Mouse (Mus musculus) CH12.LX (cell line): ENCODE data around the gene Rab29. TPM values are rescaled to one million over a fixed set of nuclear protein-coding genes. Genes with fewer than 3 reads are reported as not detected.

Experiments used
- DNase-seq: peaks from one replicate; pipeline ENCODE4 v3.0.0-alpha.2; 2013; ENCODE audit errors: extremely low read depth
- H3K27ac ChIP-seq: 2 replicates; pipeline ENCODE4 v1.5.1; 2012; ENCODE audit warnings: low read depth, mild to moderate bottlenecking, control low read depth, moderate library complexity; ENCODE audit not compliant: insufficient read depth
- H3K27me3 ChIP-seq: replicated peaks from 2 replicates; pipeline ENCODE3; 2012; ENCODE audit warnings: inconsistent platforms
- H3K36me3 ChIP-seq, 2 experiments: replicated peaks in 1 of 2; 2 replicates each; pipeline versions ENCODE3 to v1.6.1; 2012; ENCODE audit warnings: inconsistent platforms in 1 of 2, low read length in 1 of 2, mild to moderate bottlenecking in 1 of 2, mixed read lengths in 1 of 2, moderate library complexity in 1 of 2; ENCODE audit not compliant: control insufficient read depth in 1 of 2, insufficient read depth in 1 of 2
- H3K4me1 ChIP-seq, 2 experiments: 2 replicates each; pipeline ENCODE4 v1.6.1; 2012; ENCODE audit warnings: inconsistent platforms in 1 of 2, moderate library complexity in 1 of 2; ENCODE audit not compliant: insufficient read depth in 2 of 2, control insufficient read depth in 1 of 2
- H3K4me2 ChIP-seq: 2 replicates; pipeline ENCODE4 v1.6.1; 2012; ENCODE audit warnings: low read depth, mild to moderate bottlenecking, control low read depth; ENCODE audit not compliant: poor library complexity, insufficient read depth, severe bottlenecking
- H3K4me3 ChIP-seq, 3 experiments: fragments of 150-350 bp in 1 of 3; sonication (generic) in 1 of 3; replicated peaks in 1 of 3; 2 replicates each; pipeline versions ENCODE3 to v1.5.1; 2011 to 2012; ENCODE audit warnings: low read depth in 2 of 3, low read length in 2 of 3, mild to moderate bottlenecking in 2 of 3, moderate library complexity in 2 of 3, control low read depth in 1 of 3, improper control_type of control experiment in 1 of 3, inconsistent platforms in 1 of 3, mixed read lengths in 1 of 3; ENCODE audit not compliant: poor library complexity in 1 of 3
- H3K79me2 ChIP-seq: replicated peaks from 2 replicates; pipeline ENCODE4 v1.6.1; 2012; ENCODE audit warnings: mild to moderate bottlenecking, moderate library complexity; ENCODE audit not compliant: control insufficient read depth, poor library complexity, insufficient read depth, severe bottlenecking; ENCODE audit errors: extremely low read depth
- H3K9ac ChIP-seq: 2 replicates; pipeline ENCODE4 v1.6.1; 2012; ENCODE audit warnings: low read depth, mild to moderate bottlenecking, control low read depth, moderate library complexity; ENCODE audit not compliant: insufficient read depth
- H3K9me3 ChIP-seq: replicated peaks from 2 replicates; pipeline ENCODE3; 2012; ENCODE audit warnings: low read length, inconsistent platforms, mixed read lengths
- CHD1 ChIP-seq: IDR thresholded peaks from 2 replicates; pipeline ENCODE4 v1.6.1; 2012; ENCODE audit warnings: low read depth, low read length, improper control_type of control experiment, inconsistent platforms
- CTCF ChIP-seq, 2 experiments: IDR thresholded peaks in 1 of 2; conservative IDR thresholded peaks in 1 of 2; 2 replicates each; pipeline ENCODE4 v1.5.1; 2011 to 2012; ENCODE audit warnings: low read depth in 2 of 2, low read length in 2 of 2, improper control_type of control experiment in 1 of 2, inconsistent platforms in 1 of 2, mild to moderate bottlenecking in 1 of 2, moderate library complexity in 1 of 2
- E2F4 ChIP-seq: IDR thresholded peaks from 2 replicates; pipeline ENCODE4 v1.6.1; 2011; ENCODE audit warnings: low read depth, low read length, improper control_type of control experiment; ENCODE audit not compliant: insufficient replicate concordance
- ELF1 ChIP-seq: IDR thresholded peaks from 2 replicates; pipeline ENCODE4 v1.6.1; 2014; ENCODE audit warnings: low read depth, mild to moderate bottlenecking, inconsistent platforms, low read length, improper control_type of control experiment
- EP300 ChIP-seq: IDR thresholded peaks from 2 replicates; pipeline ENCODE4 v1.6.1; 2011; ENCODE audit warnings: low read length, improper control_type of control experiment
- GABPA ChIP-seq: IDR thresholded peaks from 2 replicates; pipeline ENCODE4 v1.6.1; 2012; ENCODE audit warnings: low read depth, low read length, improper control_type of control experiment, inconsistent platforms; ENCODE audit not compliant: insufficient replicate concordance
- HCFC1 ChIP-seq: IDR thresholded peaks from 2 replicates; pipeline ENCODE4 v1.6.1; 2012; ENCODE audit warnings: low read depth, mild to moderate bottlenecking, inconsistent platforms, low read length, improper control_type of control experiment
- JUN ChIP-seq: IDR thresholded peaks from 2 replicates; pipeline ENCODE4 v1.6.1; 2011; ENCODE audit warnings: low read depth, mild to moderate bottlenecking, low read length, improper control_type of control experiment, moderate library complexity; ENCODE audit not compliant: insufficient read depth
- KAT2A ChIP-seq: IDR thresholded peaks from 2 replicates; pipeline ENCODE4 v1.6.1; 2012; ENCODE audit warnings: low read length, improper control_type of control experiment, inconsistent platforms; ENCODE audit not compliant: insufficient replicate concordance
- MAZ ChIP-seq: IDR thresholded peaks from 2 replicates; pipeline ENCODE4 v1.6.1; 2012; ENCODE audit warnings: low read depth, mild to moderate bottlenecking, inconsistent platforms, low read length, improper control_type of control experiment, moderate library complexity
- MEF2A ChIP-seq: IDR thresholded peaks from 2 replicates; pipeline ENCODE4 v1.6.1; 2014; ENCODE audit warnings: low read depth, mild to moderate bottlenecking, inconsistent platforms, low read length, improper control_type of control experiment, borderline replicate concordance
- MYC ChIP-seq: IDR thresholded peaks from 2 replicates; pipeline ENCODE4 v1.6.1; 2011; ENCODE audit warnings: low read depth, mild to moderate bottlenecking, improper control_type of control experiment, low read length
- NELFE ChIP-seq: IDR thresholded peaks from 2 replicates; pipeline ENCODE4 v1.6.1; 2011; ENCODE audit warnings: low read depth, low read length, improper control_type of control experiment
- POLR2A ChIP-seq: IDR thresholded peaks from 2 replicates; pipeline ENCODE4 v1.6.1; 2011; ENCODE audit warnings: low read depth, mild to moderate bottlenecking, improper control_type of control experiment, low read length
- RAD21 ChIP-seq: IDR thresholded peaks from 2 replicates; pipeline ENCODE4 v1.6.1; 2011; ENCODE audit warnings: low read depth, mild to moderate bottlenecking, low read length, improper control_type of control experiment, moderate library complexity
- RCOR1 ChIP-seq: conservative IDR thresholded peaks from 2 replicates; pipeline ENCODE4 v1.6.1; 2012; ENCODE audit warnings: low read depth, mild to moderate bottlenecking, inconsistent platforms, low read length, improper control_type of control experiment
- SIN3A ChIP-seq: IDR thresholded peaks from 2 replicates; pipeline ENCODE4 v1.6.1; 2012; ENCODE audit warnings: low read length, improper control_type of control experiment, inconsistent platforms
- SMC3 ChIP-seq: IDR thresholded peaks from 2 replicates; pipeline ENCODE4 v1.6.1; 2011; ENCODE audit warnings: low read depth, low read length, improper control_type of control experiment
- TBP ChIP-seq: conservative IDR thresholded peaks from 2 replicates; pipeline ENCODE4 v1.6.1; 2011; ENCODE audit warnings: low read depth, low read length, improper control_type of control experiment
- UBTF ChIP-seq: IDR thresholded peaks from 2 replicates; pipeline ENCODE4 v1.6.1; 2012; ENCODE audit warnings: low read depth, mild to moderate bottlenecking, inconsistent platforms, low read length, improper control_type of control experiment, moderate library complexity
- USF2 ChIP-seq: conservative IDR thresholded peaks from 2 replicates; pipeline ENCODE4 v1.6.1; 2011; ENCODE audit warnings: low read depth, low read length, improper control_type of control experiment
- ZC3H11A ChIP-seq: IDR thresholded peaks from 2 replicates; pipeline ENCODE4 v1.6.1; 2012; ENCODE audit warnings: low read depth, mild to moderate bottlenecking, inconsistent platforms, low read length, improper control_type of control experiment
- ZMIZ1 ChIP-seq: IDR thresholded peaks from 2 replicates; pipeline ENCODE4 v1.6.1; 2012; ENCODE audit warnings: low read depth, mild to moderate bottlenecking, inconsistent platforms, low read length, improper control_type of control experiment
- ZNF384 ChIP-seq: IDR thresholded peaks from 2 replicates; pipeline ENCODE4 v1.6.1; 2012; ENCODE audit warnings: low read depth, low read length, improper control_type of control experiment, inconsistent platforms
- dilution Hi-C: fragments of 300-500 bp; cut with MboI; formaldehyde crosslinking; loops from 2 replicates; pipeline ENCODE4 v1.14.3; 2020; ENCODE audit warnings: low sequenced_read_pairs; ENCODE audit not compliant: extremely low pct_unique_long_range_greater_than_20kb, extremely low pct_ligation_motif_present
- in situ Hi-C: fragments of 300-500 bp; cut with MboI; formaldehyde crosslinking; loops from 3 replicates; pipeline ENCODE4 v1.14.3; 2019; ENCODE audit warnings: low sequenced_read_pairs, low pct_ligation_motif_present, low pct_unique_long_range_greater_than_20kb, mixed read lengths
- polyA plus RNA-seq: library from polyadenylated mRNA; unstranded; fragments of >175 nt; gene quantifications from 2 replicates; pipeline ENCODE4 v1.2.1, GENCODE M21; 2012; ENCODE audit warnings: low read depth; ENCODE audit not compliant: insufficient read length
- total RNA-seq, 2 experiments: library from RNA; depleted of rRNA; stranded (reverse); fragments of 300-350 nt in 1 of 2; fragments of >200 nt in 1 of 2; gene quantifications; 2 replicates each; pipeline ENCODE4 v1.2.3; 2012 to 2014

Rab29 gene
- total and polyA plus RNA-seq, 3 experiments: 10.8 to 16.4 (median 14.8) TPM

DNA sequence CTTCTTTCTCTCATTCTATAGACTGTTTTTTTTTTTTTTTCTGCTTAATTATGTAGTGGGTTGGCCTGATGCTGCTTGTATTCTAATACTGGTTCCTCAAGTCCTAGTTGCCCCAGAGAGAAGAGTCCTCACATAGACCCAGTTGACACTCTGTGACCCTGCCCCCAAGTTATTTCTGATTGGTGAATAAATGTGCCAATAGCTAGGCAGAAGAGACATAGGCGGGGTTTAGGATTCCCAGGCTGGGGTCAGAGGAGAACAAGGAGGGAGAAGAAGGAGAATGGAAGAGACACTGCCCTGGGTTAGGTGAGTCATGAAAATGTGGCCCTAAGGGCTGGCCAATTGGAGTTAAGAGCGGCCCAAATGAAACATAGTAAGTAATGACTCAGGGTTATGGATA is 12.8 kb downstream of the Rab29 start:
- dilution Hi-C loops: no loop called here
- DNase-seq: no peak
- H3K27me3 ChIP-seq: no peaks in the 10 kb centered on the region
- in situ Hi-C loops: no loop called here
- H3K36me3 ChIP-seq: no peaks in the 10 kb centered on the region
- no peak overlapping the region for H3K27ac ChIP-seq
- H3K4me2 ChIP-seq: no peak overlapping the region
- H3K4me3 ChIP-seq: no peak overlapping the region
- TF ChIP-seq ELF1 (no peak), SMC3 (no peak)
- TF ChIP-seq, all 38 proteins: peak for 0
- Histone ChIP-seq H3K9me3 (no peaks in the 10 kb centered on the region), H3K9ac (no peak overlapping the region), H3K79me2 (no peaks in the 10 kb centered on the region), H3K4me1 (peaks cover 0 to 4% of the 10 kb centered on the region in 2 experiments; a peak in 1 of 4 replicates)

DNA sequence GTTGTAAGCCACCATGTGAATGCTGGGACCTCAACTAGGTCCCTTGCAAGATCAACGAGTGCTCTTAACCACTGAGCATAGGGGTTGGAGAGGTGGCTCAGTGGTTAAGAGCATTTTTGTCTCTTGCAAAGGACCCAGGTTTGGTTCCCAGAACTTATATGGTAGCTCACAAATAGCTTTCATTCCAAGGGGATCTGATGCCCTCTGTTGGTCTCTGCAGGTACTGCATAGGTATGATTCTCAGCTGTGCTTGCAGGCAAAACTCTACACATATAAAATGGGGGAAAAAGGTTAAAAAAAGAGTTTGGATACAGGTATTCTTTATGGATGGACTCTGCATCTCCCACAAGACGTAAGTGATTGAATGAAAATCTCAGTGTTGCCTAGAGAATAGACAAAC is 15.8 kb downstream of the Rab29 start:
- DNase-seq: peak; percentile 41

GRCm38 (mm10) chr1:131886173-131886572 is 19.1 kb downstream of the Rab29 start:
- no peak for DNase-seq
- in situ Hi-C loops (no loop called here), dilution Hi-C loops (no loop called here)
- no peaks in the 10 kb centered on the region for H3K79me2 ChIP-seq
- H3K4me1 ChIP-seq: peaks cover 0 to 4% of the 10 kb centered on the region in 2 experiments; a peak in 1 of 4 replicates
- H3K9ac ChIP-seq: no peak overlapping the region
- no peaks in the 10 kb centered on the region for H3K9me3 ChIP-seq
- H3K27me3 ChIP-seq: no peaks in the 10 kb centered on the region
- no peak overlapping the region for H3K4me3 ChIP-seq
- H3K4me2 ChIP-seq: no peak overlapping the region
- no peaks in the 10 kb centered on the region for H3K36me3 ChIP-seq
- no peak overlapping the region for H3K27ac ChIP-seq
- no peak for TF ChIP-seq ZNF384
- no peak for TF ChIP-seq POLR2A
- no peak for TF ChIP-seq TBP
- no peak for TF ChIP-seq MAZ
- TF ChIP-seq GABPA: no peak
- no peak for TF ChIP-seq HCFC1
- TF ChIP-seq UBTF: no peak
- TF ChIP-seq KAT2A: no peak
- TF ChIP-seq JUN: no peak
- TF ChIP-seq MYC: no peak
- no peak for TF ChIP-seq CHD1
- no peak for TF ChIP-seq RCOR1
- TF ChIP-seq ZMIZ1: no peak
- TF ChIP-seq SMC3: no peak
- no peak for TF ChIP-seq EP300
- no peak for TF ChIP-seq ZC3H11A

More for the DNA sequence above, 15.8 kb downstream of the Rab29 start:
- H3K36me3 ChIP-seq: no peaks in the 10 kb centered on the region
- no peaks in the 10 kb centered on the region for H3K9me3 ChIP-seq
- no peak for TF ChIP-seq E2F4
- no peak for TF ChIP-seq GABPA
- TF ChIP-seq MYC: no peak
- peak; percentile 71 to 86 for TF ChIP-seq CTCF (conservative IDR thresholded peaks at IDR 0.05 in 1 of 2, IDR thresholded peaks at IDR 0.05 in 1 of 2; ENCODE audit: low read depth in 2 of 2, low read length in 2 of 2)
- TF ChIP-seq MAZ: no peak
- no peak for TF ChIP-seq NELFE
- TF ChIP-seq ZNF384: no peak
- TF ChIP-seq SIN3A: no peak
- TF ChIP-seq SMC3: peak; percentile 59
- TF ChIP-seq ZMIZ1: no peak
- TF ChIP-seq TBP: no peak
- TF ChIP-seq MEF2A: no peak
- no peak for TF ChIP-seq POLR2A
- no peak for TF ChIP-seq KAT2A
- TF ChIP-seq UBTF: no peak
- peak; percentile 73 for TF ChIP-seq RAD21
- no peak for TF ChIP-seq CHD1
- TF ChIP-seq USF2: no peak
- H3K79me2 ChIP-seq: no peaks in the 10 kb centered on the region
- H3K4me2 ChIP-seq: no peak overlapping the region
- H3K27me3 ChIP-seq: no peaks in the 10 kb centered on the region
- no peak overlapping the region for H3K27ac ChIP-seq
- peaks cover 0 to 4% of the 10 kb centered on the region in 2 experiments; a peak in 1 of 4 replicates for H3K4me1 ChIP-seq
- H3K9ac ChIP-seq: no peak overlapping the region
- in situ Hi-C loops: no loop called here
- H3K4me3 ChIP-seq: no peak overlapping the region
- dilution Hi-C loops: no loop called here
